In the genomic region with DNA sequence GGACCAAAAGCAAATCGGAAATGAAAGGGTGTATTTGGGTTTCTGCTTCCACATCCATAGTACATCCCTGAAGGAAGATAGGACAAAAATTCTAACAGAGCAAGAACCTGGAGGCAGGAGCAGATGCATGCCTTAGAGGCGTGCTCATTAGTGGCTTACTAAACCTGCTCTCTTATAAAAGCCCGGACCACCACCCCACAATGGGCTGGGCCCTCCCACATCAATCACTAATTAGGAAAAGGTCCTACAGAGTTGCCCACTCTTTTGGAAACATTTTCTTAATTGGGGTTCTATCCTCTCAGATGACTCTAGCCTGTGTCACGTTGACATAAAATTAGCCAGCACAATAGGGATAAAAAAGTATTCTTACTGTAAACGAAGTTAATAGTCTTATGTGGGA, we compare ENCODE assay signal across 23 mouse cellular contexts.
DNase-seq lines count a peak whose midpoint lies in the region; ATAC-seq and TF ChIP-seq lines count a peak whose summit lies in the region.
"Had no signal": no experiment of that assay in that cellular context is flagged by ENCODE, and none has a peak within 500 bp of the region (broad histone marks: within the 10 kb centered on the region; RNA-seq: fewer than 3 reads in every experiment).

No protein-coding gene starts in this region.

- no peak overlapping the region for H3K27ac ChIP-seq in embryonic facial prominence, embryonic 14.5 days (replicated peaks; ENCODE audit: low read depth, low read length)
- H3K27ac ChIP-seq in embryonic facial prominence, embryonic 10.5 days (replicated peaks): no peak overlapping the region
- H3K27ac ChIP-seq in forebrain, embryonic 13.5 days: no peak overlapping the region
- no peak overlapping the region for H3K27ac ChIP-seq in lung, postnatal 0 days (ENCODE audit: low read length)
- H3K27ac ChIP-seq: embryonic facial prominence, embryonic 12.5 days; gastrocnemius, adult 2 months; hindbrain, embryonic 12.5 days; hindbrain, embryonic 15.5 days had no signal

- peak; percentile 5 for DNase-seq in embryonic facial prominence, embryonic 14.5 days (ENCODE audit: low spot score)
- DNase-seq in embryonic facial prominence, embryonic 10.5 days (ENCODE audit: low spot score): no peak
- peak; percentile 4 for DNase-seq in Muller cell, postnatal 12 days (ENCODE audit: inconsistent ontology term)
- DNase-seq in retina, embryonic 14.5 days (ENCODE audit: low spot score): peak; percentile 55
- no peak for DNase-seq in testis, postnatal 14 days (ENCODE audit: low spot score)
- no peak for DNase-seq in lung, postnatal 0 days (ENCODE audit: low spot score)
- no peak for DNase-seq in adrenal gland, postnatal 25 days
- DNase-seq: adrenal gland, postnatal 10 days; cerebellum, adult 11-12 months; cerebellum, adult 9-10 months; cerebellum, postnatal 14 days; gastrocnemius, adult 2 months; gastrocnemius, postnatal 14 days; heart, adult 11 months; kidney, adult 18-20 months had no signal

- H3K9me3 ChIP-seq in embryonic facial prominence, embryonic 14.5 days (ENCODE audit: control insufficient read depth, low read length): no peaks in the 10 kb centered on the region
- H3K9me3 ChIP-seq in embryonic facial prominence, embryonic 10.5 days: no peaks in the 10 kb centered on the region
- H3K9me3 ChIP-seq in forebrain, embryonic 13.5 days (replicated peaks): no peaks in the 10 kb centered on the region
- no peaks in the 10 kb centered on the region for H3K9me3 ChIP-seq in lung, postnatal 0 days (ENCODE audit: low read length)
- H3K9me3 ChIP-seq: embryonic facial prominence, embryonic 12.5 days; hindbrain, embryonic 12.5 days; hindbrain, embryonic 15.5 days had no signal

- no peaks in the 10 kb centered on the region for H3K27me3 ChIP-seq in embryonic facial prominence, embryonic 14.5 days (replicated peaks; ENCODE audit: control insufficient read depth, insufficient read depth, low read length)
- no peaks in the 10 kb centered on the region for H3K27me3 ChIP-seq in embryonic facial prominence, embryonic 10.5 days (replicated peaks; ENCODE audit: low read depth, poor library complexity, severe bottlenecking)
- H3K27me3 ChIP-seq in forebrain, embryonic 13.5 days: peaks cover 21% of the 10 kb centered on the region
- no peaks in the 10 kb centered on the region for H3K27me3 ChIP-seq in lung, postnatal 0 days (replicated peaks; ENCODE audit: insufficient read depth, low read length)
- H3K27me3 ChIP-seq: embryonic facial prominence, embryonic 12.5 days; hindbrain, embryonic 12.5 days; hindbrain, embryonic 15.5 days had no signal

- TF ChIP-seq CTCF in lung, postnatal 0 days (IDR thresholded peaks at IDR 0.05): no peak

- WGBS in embryonic facial prominence, embryonic 14.5 days: 71% methylated on average over 5 of the region's 5 CpGs
- 73% methylated on average over 5 of the region's 5 CpGs for WGBS in embryonic facial prominence, embryonic 10.5 days
- WGBS in forebrain, embryonic 13.5 days: 20% methylated on average over 5 of the region's 5 CpGs
- 76% methylated on average over 5 of the region's 5 CpGs for WGBS in lung, postnatal 0 days

- no peak for TF ChIP-seq EP300 in lung, postnatal 0 days (IDR thresholded peaks at IDR 0.05)

- no peaks in the 10 kb centered on the region for H3K36me3 ChIP-seq in embryonic facial prominence, embryonic 14.5 days (ENCODE audit: control insufficient read depth, insufficient read depth, low read length)
- no peaks in the 10 kb centered on the region for H3K36me3 ChIP-seq in embryonic facial prominence, embryonic 10.5 days (replicated peaks)
- no peaks in the 10 kb centered on the region for H3K36me3 ChIP-seq in forebrain, embryonic 13.5 days (ENCODE audit: poor library complexity, severe bottlenecking)
- H3K36me3 ChIP-seq in lung, postnatal 0 days (ENCODE audit: insufficient read depth, low read length): no peaks in the 10 kb centered on the region
- H3K36me3 ChIP-seq: embryonic facial prominence, embryonic 12.5 days; hindbrain, embryonic 12.5 days; hindbrain, embryonic 15.5 days had no signal

- no peak overlapping the region for H3K4me2 ChIP-seq in embryonic facial prominence, embryonic 14.5 days (ENCODE audit: low read depth, low read length)
- H3K4me2 ChIP-seq in forebrain, embryonic 13.5 days: no peak overlapping the region
- no peak overlapping the region for H3K4me2 ChIP-seq in lung, postnatal 0 days (replicated peaks; ENCODE audit: low read depth, low read length)
- H3K4me2 ChIP-seq: embryonic facial prominence, embryonic 12.5 days; heart, embryonic 11.5 days; hindbrain, embryonic 12.5 days; hindbrain, embryonic 15.5 days had no signal

- no peak; the same call in 1 of the 2 replicates for ATAC-seq in embryonic facial prominence, embryonic 14.5 days (ENCODE audit: low read depth)
- ATAC-seq in forebrain, embryonic 13.5 days: peak; percentile 55; the same call in 1 of the 2 replicates
- ATAC-seq in lung, postnatal 0 days: no peak
- ATAC-seq: intestine, embryonic 16.5 days; Patski had no signal

- H3K4me1 ChIP-seq in embryonic facial prominence, embryonic 14.5 days (ENCODE audit: control insufficient read depth, insufficient read depth, low read length): no peaks in the 10 kb centered on the region
- no peaks in the 10 kb centered on the region for H3K4me1 ChIP-seq in embryonic facial prominence, embryonic 10.5 days
- H3K4me1 ChIP-seq in forebrain, embryonic 13.5 days: peaks cover 16% of the 10 kb centered on the region
- no peaks in the 10 kb centered on the region for H3K4me1 ChIP-seq in lung, postnatal 0 days (ENCODE audit: insufficient read depth, low read depth, low read length)
- H3K4me1 ChIP-seq: hindbrain, embryonic 12.5 days; hindbrain, embryonic 15.5 days had no signal

- H3K9ac ChIP-seq in embryonic facial prominence, embryonic 14.5 days (ENCODE audit: low read depth, low read length): no peak overlapping the region
- no peak overlapping the region for H3K9ac ChIP-seq in forebrain, embryonic 13.5 days
- H3K9ac ChIP-seq in lung, postnatal 0 days (replicated peaks; ENCODE audit: low read depth): no peak overlapping the region
- H3K9ac ChIP-seq: embryonic facial prominence, embryonic 12.5 days; hindbrain, embryonic 12.5 days; hindbrain, embryonic 15.5 days had no signal

- no peak overlapping the region for H3K4me3 ChIP-seq in embryonic facial prominence, embryonic 14.5 days (ENCODE audit: low read depth, low read length)
- no peak overlapping the region for H3K4me3 ChIP-seq in embryonic facial prominence, embryonic 10.5 days
- H3K4me3 ChIP-seq in forebrain, embryonic 13.5 days: no peak overlapping the region
- no peak overlapping the region for H3K4me3 ChIP-seq in lung, postnatal 0 days (ENCODE audit: low read depth, low read length)
- H3K4me3 ChIP-seq: embryonic facial prominence, embryonic 12.5 days; erythroblast, embryonic 14.5 days; gastrocnemius, adult 2 months; hindbrain, embryonic 12.5 days; hindbrain, embryonic 15.5 days had no signal

Comparison
In these comparisons a context has a peak if more than half of its experiments do, and no peak if none do; other contexts are left out.
1. DNase-seq: peak in embryonic facial prominence, embryonic 14.5 days (single experiment), Muller cell, postnatal 12 days (single experiment) and retina, embryonic 14.5 days (single experiment); none in embryonic facial prominence, embryonic 10.5 days (single experiment), testis, postnatal 14 days (single experiment), lung, postnatal 0 days (single experiment) and adrenal gland, postnatal 25 days (single experiment).